Mouse (Mus musculus): ENCODE data around the gene Klhl31. TPM values are rescaled to one million over a fixed set of nuclear protein-coding genes. Genes with fewer than 3 reads are reported as not detected.

The Klhl31 gene
- polyA plus RNA-seq, 1 experiment from 2014 or later, result 0.29 TPM

GRCm38 (mm10) chr9:77602302-77603266 is 33.7 kb upstream of the Klhl31 start:
- Histone ChIP-seq H3K9me3 (ENCODE audit: control insufficient read depth, low read length) (no peaks in the 10 kb centered on the region), H3K27ac (ENCODE audit: low read depth, low read length) (no peak overlapping the region), H3K4me1 (replicated peaks; ENCODE audit: control insufficient read depth, insufficient read depth, low read length) (peaks cover 1% of the 10 kb centered on the region; the same call in 1 of the 2 replicates), H3K27me3 (ENCODE audit: control insufficient read depth, insufficient read depth, low read length) (no peaks in the 10 kb centered on the region), H3K4me2 (ENCODE audit: low read depth, low read length, severe bottlenecking) (no peak overlapping the region), H3K36me3 (ENCODE audit: control insufficient read depth, insufficient read depth, low read length) (no peaks in the 10 kb centered on the region), H3K9ac (ENCODE audit: low read length) (no peak overlapping the region), H3K4me3 (ENCODE audit: low read depth, low read length) (no peak overlapping the region)
- DNase-seq (ENCODE audit: low spot score) (no peak), ATAC-seq (replicated peaks; ENCODE audit: low FRiP score) (0 out of 2 replicates have a peak, but pooled peaks have one; percentile 71)
- WGBS, result 80% methylated on average over 10 of the region's 10 CpGs

- Histone ChIP-seq H3K27ac (ENCODE audit: low read depth, low read length) (no peak overlapping the region), H3K36me3 (ENCODE audit: control insufficient read depth, insufficient read depth, low read length) (no peaks in the 10 kb centered on the region), H3K27me3 (ENCODE audit: control insufficient read depth, insufficient read depth, low read length) (no peaks in the 10 kb centered on the region), H3K9ac (ENCODE audit: low read length) (no peak overlapping the region), H3K9me3 (ENCODE audit: control insufficient read depth, low read length) (no peaks in the 10 kb centered on the region), H3K4me3 (ENCODE audit: low read depth, low read length) (no peak overlapping the region), H3K4me2 (ENCODE audit: low read depth, low read length, severe bottlenecking) (no peak overlapping the region), H3K4me1 (replicated peaks; ENCODE audit: control insufficient read depth, insufficient read depth, low read length) (peaks cover 1% of the 10 kb centered on the region; the same call in 1 of the 2 replicates)
- DNase-seq (ENCODE audit: low spot score) (no peak), ATAC-seq (replicated peaks; ENCODE audit: low FRiP score) (no peak)
- 93% methylated on average over 1 of the region's 1 CpGs for WGBS
Observed at GRCm38 (mm10) chr9:77603965-77604509, 32.3 kb upstream of the Klhl31 start.

GRCm38 (mm10) chr9:77607295-77607694 is 29.0 kb upstream of the Klhl31 start:
- no peak for DNase-seq (ENCODE audit: low spot score)
- Histone ChIP-seq H3K9ac (ENCODE audit: low read length) (no peak overlapping the region), H3K4me1 (replicated peaks; ENCODE audit: control insufficient read depth, insufficient read depth, low read length) (peaks cover 1% of the 10 kb centered on the region; the same call in 1 of the 2 replicates), H3K4me2 (ENCODE audit: low read depth, low read length, severe bottlenecking) (no peak overlapping the region), H3K27ac (ENCODE audit: low read depth, low read length) (no peak overlapping the region), H3K36me3 (ENCODE audit: control insufficient read depth, insufficient read depth, low read length) (no peaks in the 10 kb centered on the region), H3K27me3 (ENCODE audit: control insufficient read depth, insufficient read depth, low read length) (no peaks in the 10 kb centered on the region), H3K9me3 (ENCODE audit: control insufficient read depth, low read length) (no peaks in the 10 kb centered on the region), H3K4me3 (ENCODE audit: low read depth, low read length) (no peak overlapping the region)
- WGBS, result 82% methylated on average over 6 of the region's 6 CpGs
- ATAC-seq (replicated peaks; ENCODE audit: low FRiP score), result no peak

GRCm38 (mm10) chr9:77607840-77608239 is 28.5 kb upstream of the Klhl31 start:
- no peak overlapping the region for H3K27ac ChIP-seq (ENCODE audit: low read depth, low read length)
- no peaks in the 10 kb centered on the region; the same call in 1 of the 2 replicates for H3K4me1 ChIP-seq (replicated peaks; ENCODE audit: control insufficient read depth, insufficient read depth, low read length)
- H3K36me3 ChIP-seq (ENCODE audit: control insufficient read depth, insufficient read depth, low read length), result no peaks in the 10 kb centered on the region
- no peak overlapping the region for H3K4me2 ChIP-seq (ENCODE audit: low read depth, low read length, severe bottlenecking)
- no peaks in the 10 kb centered on the region for H3K9me3 ChIP-seq (ENCODE audit: control insufficient read depth, low read length)
- no peaks in the 10 kb centered on the region for H3K27me3 ChIP-seq (ENCODE audit: control insufficient read depth, insufficient read depth, low read length)
- WGBS, result 27% methylated on average over 5 of the region's 7 CpGs
- ATAC-seq (replicated peaks; ENCODE audit: low FRiP score) (peak; percentile 53; the same call in 1 of the 2 replicates), DNase-seq (ENCODE audit: low spot score) (peak; percentile 75)
- no peak overlapping the region for H3K9ac ChIP-seq (ENCODE audit: low read length)
- no peak overlapping the region for H3K4me3 ChIP-seq (ENCODE audit: low read depth, low read length)

- H3K4me2 ChIP-seq (ENCODE audit: low read depth, low read length, severe bottlenecking), result no peak overlapping the region
- no peaks in the 10 kb centered on the region; the same call in 1 of the 2 replicates for H3K9me3 ChIP-seq (ENCODE audit: control insufficient read depth, low read length)
- no peaks in the 10 kb centered on the region for H3K27me3 ChIP-seq (ENCODE audit: control insufficient read depth, insufficient read depth, low read length)
- no peaks in the 10 kb centered on the region for H3K36me3 ChIP-seq (ENCODE audit: control insufficient read depth, insufficient read depth, low read length)
- H3K9ac ChIP-seq (ENCODE audit: low read length), result no peak overlapping the region
- no peaks in the 10 kb centered on the region for H3K4me1 ChIP-seq (replicated peaks; ENCODE audit: control insufficient read depth, insufficient read depth, low read length)
- no peak for DNase-seq (ENCODE audit: low spot score)
- no peak overlapping the region for H3K27ac ChIP-seq (ENCODE audit: low read depth, low read length)
- ATAC-seq (replicated peaks; ENCODE audit: low FRiP score), result no peak
- H3K4me3 ChIP-seq (ENCODE audit: low read depth, low read length), result no peak overlapping the region
Observed at GRCm38 (mm10) chr9:77610811-77611210, 25.5 kb upstream of the Klhl31 start.

GRCm38 (mm10) chr9:77612349-77612748 is 24.0 kb upstream of the Klhl31 start:
- ATAC-seq (replicated peaks; ENCODE audit: low FRiP score) (no peak), DNase-seq (ENCODE audit: low spot score) (no peak)
- Histone ChIP-seq H3K9ac (ENCODE audit: low read length) (no peak overlapping the region), H3K4me2 (ENCODE audit: low read depth, low read length, severe bottlenecking) (no peak overlapping the region), H3K9me3 (ENCODE audit: control insufficient read depth, low read length) (no peaks in the 10 kb centered on the region; the same call in 1 of the 2 replicates), H3K27ac (ENCODE audit: low read depth, low read length) (no peak overlapping the region), H3K4me1 (replicated peaks; ENCODE audit: control insufficient read depth, insufficient read depth, low read length) (no peaks in the 10 kb centered on the region), H3K4me3 (ENCODE audit: low read depth, low read length) (no peak overlapping the region), H3K27me3 (ENCODE audit: control insufficient read depth, insufficient read depth, low read length) (no peaks in the 10 kb centered on the region), H3K36me3 (ENCODE audit: control insufficient read depth, insufficient read depth, low read length) (no peaks in the 10 kb centered on the region)
- WGBS, result 72% methylated on average over 4 of the region's 4 CpGs

- Histone ChIP-seq H3K36me3 (ENCODE audit: control insufficient read depth, insufficient read depth, low read length) (no peaks in the 10 kb centered on the region), H3K4me2 (ENCODE audit: low read depth, low read length, severe bottlenecking) (no peak overlapping the region), H3K4me1 (replicated peaks; ENCODE audit: control insufficient read depth, insufficient read depth, low read length) (no peaks in the 10 kb centered on the region), H3K27me3 (ENCODE audit: control insufficient read depth, insufficient read depth, low read length) (no peaks in the 10 kb centered on the region), H3K9me3 (ENCODE audit: control insufficient read depth, low read length) (no peaks in the 10 kb centered on the region; the same call in 1 of the 2 replicates), H3K4me3 (ENCODE audit: low read depth, low read length) (no peak overlapping the region), H3K27ac (ENCODE audit: low read depth, low read length) (no peak overlapping the region), H3K9ac (ENCODE audit: low read length) (no peak overlapping the region)
- WGBS, result 80% methylated on average over 4 of the region's 4 CpGs
- ATAC-seq (replicated peaks; ENCODE audit: low FRiP score) (no peak), DNase-seq (ENCODE audit: low spot score) (no peak)
Observed at GRCm38 (mm10) chr9:77615868-77616267, 20.4 kb upstream of the Klhl31 start.

GRCm38 (mm10) chr9:77616796-77617195 is 19.5 kb upstream of the Klhl31 start:
- H3K27me3 ChIP-seq (ENCODE audit: control insufficient read depth, insufficient read depth, low read length), result no peaks in the 10 kb centered on the region

More at GRCm38 (mm10) chr9:77616796-77617195, 19.5 kb upstream of the Klhl31 start:
- H3K4me1 ChIP-seq (replicated peaks; ENCODE audit: control insufficient read depth, insufficient read depth, low read length), result no peaks in the 10 kb centered on the region
- 59% methylated on average over 4 of the region's 4 CpGs for WGBS
- no peak overlapping the region for H3K4me3 ChIP-seq (ENCODE audit: low read depth, low read length)
- H3K36me3 ChIP-seq (ENCODE audit: control insufficient read depth, insufficient read depth, low read length), result no peaks in the 10 kb centered on the region
- H3K4me2 ChIP-seq (ENCODE audit: low read depth, low read length, severe bottlenecking), result no peak overlapping the region
- ATAC-seq (replicated peaks; ENCODE audit: low FRiP score) (no peak), DNase-seq (ENCODE audit: low spot score) (no peak)
- H3K9me3 ChIP-seq (ENCODE audit: control insufficient read depth, low read length), result no peaks in the 10 kb centered on the region; the same call in 1 of the 2 replicates
- H3K9ac ChIP-seq (ENCODE audit: low read length), result no peak overlapping the region
- no peak overlapping the region for H3K27ac ChIP-seq (ENCODE audit: low read depth, low read length)
